Comparison of ENCODE assay signal across 8 mouse cellular contexts in genomic region chr8:47693119-47693518, GRCm38 (mm10). TPM values are rescaled to one million over a fixed set of nuclear protein-coding genes. Genes with fewer than 3 reads are reported as not detected.
A peak's percentile ranks its signal among the peaks of the same experiment; 100 is the strongest.
DNase-seq lines count a peak whose midpoint lies in the region; ATAC-seq and TF ChIP-seq lines count a peak whose summit lies in the region.

No protein-coding gene starts in this region.

- no peaks in the 10 kb centered on the region for H3K36me3 ChIP-seq in kidney, embryonic 15.5 days
- no peaks in the 10 kb centered on the region for H3K36me3 ChIP-seq in limb, embryonic 14.5 days (ENCODE audit: control insufficient read depth, insufficient read depth, low read length)

- 16% methylated on average over 2 of the region's 2 CpGs for WGBS in kidney, embryonic 15.5 days
- 14% methylated on average over 2 of the region's 2 CpGs for WGBS in limb, embryonic 14.5 days

- H3K27me3 ChIP-seq in kidney, embryonic 15.5 days = no peaks in the 10 kb centered on the region
- H3K27me3 ChIP-seq in limb, embryonic 14.5 days (ENCODE audit: control insufficient read depth, insufficient read depth, low read length) = no peaks in the 10 kb centered on the region

- H3K27ac ChIP-seq in kidney, embryonic 15.5 days = no peak overlapping the region
- H3K27ac ChIP-seq in limb, embryonic 14.5 days (replicated peaks; ENCODE audit: low read depth, low read length) = no peak overlapping the region

- peak; percentile 85 for DNase-seq in kidney, adult 18-20 months
- DNase-seq in adrenal gland, adult 18-20 months (ENCODE audit: low spot score in 2 of 2) = peak; percentile 79 to 88
- DNase-seq in hindlimb bud, embryonic 11.5 days (ENCODE audit: extremely low spot score, low read depth, low spot score) = peak; percentile 69
- DNase-seq in limb, embryonic 14.5 days (ENCODE audit: low spot score) = peak; percentile 80
- peak; percentile 56 for DNase-seq in retina, adult 2 months (ENCODE audit: low read depth, low spot score)
- peak; percentile 80 for DNase-seq in thymus, postnatal 14 days

- H3K4me2 ChIP-seq in kidney, embryonic 15.5 days = no peak overlapping the region
- H3K4me2 ChIP-seq in limb, embryonic 14.5 days (replicated peaks; ENCODE audit: low read depth, low read length, severe bottlenecking) = no peak overlapping the region

- no peak overlapping the region for H3K4me3 ChIP-seq in kidney, embryonic 15.5 days (replicated peaks)
- no peak overlapping the region for H3K4me3 ChIP-seq in limb, embryonic 14.5 days (replicated peaks; ENCODE audit: low read length)

- ATAC-seq in kidney, embryonic 15.5 days (replicated peaks; ENCODE audit: low FRiP score) = no peak
- ATAC-seq in common myeloid progenitor, adult 5-6 weeks (replicated peaks; ENCODE audit: low read depth, poor library complexity, severe bottlenecking) = peak; percentile 63
- no peak for ATAC-seq in limb, embryonic 14.5 days (ENCODE audit: low FRiP score, low read depth)

- no peak overlapping the region for H3K9ac ChIP-seq in kidney, embryonic 15.5 days
- H3K9ac ChIP-seq in limb, embryonic 14.5 days (ENCODE audit: low read depth, low read length, severe bottlenecking) = no peak overlapping the region

- no peak for TF ChIP-seq POLR2A in limb, embryonic 14.5 days (IDR thresholded peaks at IDR 0.05; ENCODE audit: borderline replicate concordance, extremely low read depth, insufficient read depth, insufficient read length)

- no peaks in the 10 kb centered on the region for H3K9me3 ChIP-seq in kidney, embryonic 15.5 days (replicated peaks)
- no peaks in the 10 kb centered on the region for H3K9me3 ChIP-seq in limb, embryonic 14.5 days (ENCODE audit: control insufficient read depth, low read length)

- H3K4me1 ChIP-seq in kidney, embryonic 15.5 days = no peaks in the 10 kb centered on the region
- H3K4me1 ChIP-seq in limb, embryonic 14.5 days (ENCODE audit: control insufficient read depth, insufficient read depth, low read length) = no peaks in the 10 kb centered on the region

RNA-seq across cellular contexts. Expression of gene Ing2, which starts 17.8 kb away (rescaled TPM):
- polyA plus RNA-seq in kidney, embryonic 15.5 days (2015; fragmentation: Nextera tagmentation; extraction: Ambion mirVana) = 10.8 and 13.0 TPM in 2 replicates
- 10 to 100 TPM; 15.6 to 25.4 TPM for total RNA-seq in adrenal gland, adult 18-20 months (2021)
- total RNA-seq in common myeloid progenitor, adult 5-6 weeks (2017) = 65.9 and 66.7 TPM in 2 replicates
- 9.0 and 19.8 TPM in 2 replicates for polyA plus RNA-seq in limb, embryonic 14.5 days (2012; rRNA removed)
- 12.1 and 13.2 TPM in 2 replicates for polyA plus RNA-seq in limb, embryonic 14.5 days (2014; fragmentation: Nextera tagmentation; extraction: Ambion mirVana)

RNA-seq across cellular contexts. Expression of gene Cdkn2aip, which starts 20.6 kb away (rescaled TPM):
- 24.5 and 27.9 TPM in 2 replicates for polyA plus RNA-seq in kidney, embryonic 15.5 days (2015; fragmentation: Nextera tagmentation; extraction: Ambion mirVana)
- total RNA-seq in adrenal gland, adult 18-20 months (2021) = 10 to 100 TPM; 11.8 to 13.1 TPM
- total RNA-seq in common myeloid progenitor, adult 5-6 weeks (2017) = 33.7 and 36.0 TPM in 2 replicates
- polyA plus RNA-seq in limb, embryonic 14.5 days (2012; rRNA removed) = 11.6 and 13.5 TPM in 2 replicates
- 22.3 and 25.9 TPM in 2 replicates for polyA plus RNA-seq in limb, embryonic 14.5 days (2014; fragmentation: Nextera tagmentation; extraction: Ambion mirVana)
